Mouse (Mus musculus) hindbrain, embryonic 10.5 days (tissue): ENCODE results near the gene Fam160a2. TPM values are rescaled to one million over a fixed set of nuclear protein-coding genes. Genes with fewer than 3 reads are reported as not detected.

Source experiments
- polyA plus RNA-seq: library from polyadenylated mRNA; unstranded; fragments of >200 nt; fragmentation: Nextera tagmentation; extraction: Ambion mirVana; gene quantifications from 2 replicates; pipeline ENCODE4 v1.2.1, GENCODE M21; 2016

The Fam160a2 gene
- polyA plus RNA-seq, 1 experiment from 2014 or later: 39.9 TPM

Other genes with a start within 250 kb of the Fam160a2 start
- gene Olfr684, start 236.4 kb downstream of the Fam160a2 start, polyA plus RNA-seq: not detected in 2 replicates
- gene Olfr685, start 214.0 kb downstream of the Fam160a2 start, polyA plus RNA-seq: not detected in 2 replicates
- not detected in 2 replicates for gene Olfr686, start 192.6 kb downstream of the Fam160a2 start, polyA plus RNA-seq
- gene Olfr688, start 112.0 kb downstream of the Fam160a2 start, polyA plus RNA-seq: not detected in 2 replicates
- gene Olfr689, start 88.9 kb downstream of the Fam160a2 start, polyA plus RNA-seq: not detected in 2 replicates
- gene Olfr690, start 66.0 kb downstream of the Fam160a2 start, polyA plus RNA-seq: not detected in 2 replicates
- not detected in 2 replicates for gene Olfr691, start 57.8 kb downstream of the Fam160a2 start, polyA plus RNA-seq
- not detected in 2 replicates for gene Olfr692, start 31.8 kb downstream of the Fam160a2 start, polyA plus RNA-seq
- gene Gm5901, start 25.0 kb downstream of the Fam160a2 start, polyA plus RNA-seq: not detected in 2 replicates
- gene Cnga4, start 4.5 kb upstream of the Fam160a2 start, polyA plus RNA-seq: 0.13 TPM in 1 of 2 replicates, not detected in the other
- 0.49 and 0.60 TPM in 2 replicates for gene Cckbr, start 25.7 kb upstream of the Fam160a2 start, polyA plus RNA-seq
- 23.0 and 32.2 TPM in 2 replicates for gene Cavin3, start 82.2 kb upstream of the Fam160a2 start, polyA plus RNA-seq
- 36.8 and 52.4 TPM in 2 replicates for gene Smpd1, start 154.3 kb upstream of the Fam160a2 start, polyA plus RNA-seq
- gene Apbb1, start 181.6 kb upstream of the Fam160a2 start, polyA plus RNA-seq: 118 and 171 TPM in 2 replicates
- 0.20 and 0.25 TPM in 2 replicates for gene Hpx, start 200.1 kb upstream of the Fam160a2 start, polyA plus RNA-seq
- gene Trim3, start 233.5 kb upstream of the Fam160a2 start, polyA plus RNA-seq: 40.9 and 42.2 TPM in 2 replicates
- gene Timm10b, start 240.0 kb upstream of the Fam160a2 start, polyA plus RNA-seq: 164 and 184 TPM in 2 replicates
- 58.4 and 69.7 TPM in 2 replicates for gene Arfip2, start 240.4 kb upstream of the Fam160a2 start, polyA plus RNA-seq
- 18.5 and 28.1 TPM in 2 replicates for gene Gm45799, start 240.5 kb upstream of the Fam160a2 start, polyA plus RNA-seq